Mouse (Mus musculus) kidney, embryonic 16.5 days (tissue): ENCODE data around the gene Acot4. TPM values are rescaled to one million over a fixed set of nuclear protein-coding genes. Genes with fewer than 3 reads are reported as not detected.
"Not testable (repeated sequence)": the region's sequence is repeated elsewhere in the genome, so short reads cannot be mapped to it uniquely, and the experiment has no call there.

Experiments
- ATAC-seq: fragments of 200-750 bp; cut with Nextera tagmentation; 2 replicates; pipeline ENCODE4 v1.8.0; 2017; ENCODE audit warnings: moderate TSS enrichment; ENCODE audit not compliant: low FRiP score, low TSS enrichment
- H3K27ac ChIP-seq: fragments of 300-500 bp; sonication (generic); 2 replicates; pipeline ENCODE4 v1.5.1; 2014; ENCODE audit warnings: low read length
- H3K27me3 ChIP-seq: fragments of 300-500 bp; sonication (generic); 2 replicates; pipeline ENCODE4 v1.6.1; 2014; ENCODE audit warnings: low read length, control low read depth, mixed read lengths; ENCODE audit not compliant: insufficient read depth
- H3K36me3 ChIP-seq: fragments of 300-500 bp; sonication (generic); 2 replicates; pipeline ENCODE4 v1.6.1; 2014; ENCODE audit warnings: low read length, control low read depth, mixed read lengths; ENCODE audit not compliant: insufficient read depth
- H3K4me1 ChIP-seq: fragments of 300-500 bp; sonication (generic); 2 replicates; pipeline ENCODE4 v1.6.1; 2014; ENCODE audit warnings: low read length, control low read depth, mixed read lengths; ENCODE audit not compliant: insufficient read depth
- H3K4me2 ChIP-seq: fragments of 300-500 bp; sonication (generic); replicated peaks from 2 replicates; pipeline ENCODE4 v1.6.1; 2014; ENCODE audit warnings: low read depth, low read length
- H3K4me3 ChIP-seq: fragments of 300-500 bp; sonication (generic); 2 replicates; pipeline ENCODE4 v1.5.1; 2014; ENCODE audit warnings: mild to moderate bottlenecking, low read length
- H3K9ac ChIP-seq: fragments of 300-500 bp; sonication (generic); replicated peaks from 2 replicates; pipeline ENCODE4 v1.6.1; 2014; ENCODE audit warnings: low read length
- H3K9me3 ChIP-seq: fragments of 300-500 bp; sonication (generic); 2 replicates; pipeline ENCODE4 v1.6.1; 2016; ENCODE audit warnings: low read length, control low read depth
- WGBS: fragments of 180-500 bp; shearing (Covaris S2); extraction: QIAGEN DNeasy Blood & Tissue Kit; methylation state at CpG from one replicate; pipeline ENCODE4 v1.1.7; 2014; 5-methylcytosine and 5-hydroxymethylcytosine counted together
- polyA plus RNA-seq: library from polyadenylated mRNA; unstranded; fragments of >200 nt; fragmentation: Nextera tagmentation; extraction: Ambion mirVana; gene quantifications from 2 replicates; pipeline ENCODE4 v1.2.1, GENCODE M21; 2015

Acot4 gene
- polyA plus RNA-seq, 1 experiment from 2014 or later = 11.5 TPM

GRCm38 (mm10) chr12:84028328-84028727 is 9.9 kb upstream of the Acot4 start:
- not testable (repeated sequence) for ATAC-seq

GRCm38 (mm10) chr12:84029043-84029442 is 9.1 kb upstream of the Acot4 start:
- not testable (repeated sequence) for H3K4me1 ChIP-seq

More at GRCm38 (mm10) chr12:84028328-84028727, 9.9 kb upstream of the Acot4 start:
- not testable (repeated sequence) for H3K9ac ChIP-seq, H3K27ac ChIP-seq, H3K4me2 ChIP-seq, H3K27me3 ChIP-seq, H3K9me3 ChIP-seq, H3K4me1 ChIP-seq, H3K4me3 ChIP-seq, H3K36me3 ChIP-seq
- WGBS = 74% methylated on average over 3 of the region's 3 CpGs

GRCm38 (mm10) chr12:84030659-84031332 is 7.4 kb upstream of the Acot4 start:
- Histone ChIP-seq H3K27ac (no peak overlapping the region), H3K36me3 (no peaks in the 10 kb centered on the region), H3K4me2 (no peak overlapping the region), H3K4me3 (no peak overlapping the region), H3K9ac (no peak overlapping the region), H3K9me3 (no peaks in the 10 kb centered on the region), H3K27me3 (no peaks in the 10 kb centered on the region), H3K4me1 (no peaks in the 10 kb centered on the region)
- WGBS = 66% methylated on average over 4 of the region's 4 CpGs
- ATAC-seq = peak; percentile 49; the same call in 1 of the 2 replicates

More at GRCm38 (mm10) chr12:84029043-84029442, 9.1 kb upstream of the Acot4 start:
- H3K4me2 ChIP-seq, ATAC-seq, H3K9me3 ChIP-seq, H3K27ac ChIP-seq, H3K27me3 ChIP-seq, H3K9ac ChIP-seq, H3K36me3 ChIP-seq, H3K4me3 ChIP-seq: not testable (repeated sequence)
- WGBS = 100% methylated on average over 1 of the region's 1 CpGs

- no peaks in the 10 kb centered on the region for H3K4me1 ChIP-seq
- WGBS = 87% methylated on average over 4 of the region's 4 CpGs
- no peaks in the 10 kb centered on the region for H3K36me3 ChIP-seq
- no peak overlapping the region for H3K4me2 ChIP-seq
- H3K9me3 ChIP-seq = no peaks in the 10 kb centered on the region
- no peak overlapping the region for H3K4me3 ChIP-seq
- no peak overlapping the region for H3K9ac ChIP-seq
- no peaks in the 10 kb centered on the region for H3K27me3 ChIP-seq
- H3K27ac ChIP-seq = no peak overlapping the region
- no peak for ATAC-seq
These were observed 5.3 kb upstream of the Acot4 start for GRCm38 (mm10) chr12:84032854-84033253.

GRCm38 (mm10) chr12:84033302-84033701 is 4.9 kb upstream of the Acot4 start:
- H3K9ac ChIP-seq, H3K4me3 ChIP-seq, H3K4me1 ChIP-seq, H3K27ac ChIP-seq, H3K4me2 ChIP-seq, H3K27me3 ChIP-seq, ATAC-seq, H3K9me3 ChIP-seq, H3K36me3 ChIP-seq: not testable (repeated sequence)
- WGBS = 77% methylated on average over 2 of the region's 2 CpGs

GRCm38 (mm10) chr12:84034108-84034507 is 4.1 kb upstream of the Acot4 start:
- no peak overlapping the region for H3K4me2 ChIP-seq
- no peak overlapping the region for H3K9ac ChIP-seq
- no peaks in the 10 kb centered on the region for H3K36me3 ChIP-seq
- no peak for ATAC-seq
- no peak overlapping the region for H3K4me3 ChIP-seq
- no peak overlapping the region for H3K27ac ChIP-seq
- no peaks in the 10 kb centered on the region for H3K4me1 ChIP-seq
- WGBS = 21% methylated on average over 4 of the region's 4 CpGs
- H3K9me3 ChIP-seq = no peaks in the 10 kb centered on the region
- H3K27me3 ChIP-seq = no peaks in the 10 kb centered on the region

- peak within 1 kb of the TSS; percentile 50 for H3K4me3 ChIP-seq
- H3K27ac ChIP-seq, H3K4me1 ChIP-seq, H3K36me3 ChIP-seq, H3K9me3 ChIP-seq, H3K27me3 ChIP-seq: not testable (repeated sequence)
- peak; percentile 78 for ATAC-seq
- WGBS = 1% methylated on average over 36 of the region's 39 CpGs
- H3K9ac ChIP-seq = peak within 1 kb of the TSS; percentile 70
- H3K4me2 ChIP-seq = peak within 1 kb of the TSS; percentile 75
These were observed 522 bp downstream of the Acot4 start, which contains the start of gene Gm49366 for GRCm38 (mm10) chr12:84038691-84039111. Gene Gm49366, plus strand, starts transcription at chr12:84038935.

- peak overlapping the region; percentile 72; the same call in 1 of the 2 replicates for H3K27ac ChIP-seq
- H3K36me3 ChIP-seq = 0 out of 2 replicates have a peak, but pooled peaks cover 3% of the 10 kb centered on the region
- no peak overlapping the region for H3K4me2 ChIP-seq
- H3K27me3 ChIP-seq = no peaks in the 10 kb centered on the region
- peaks cover 8% of the 10 kb centered on the region for H3K9me3 ChIP-seq
- H3K4me3 ChIP-seq = no peak overlapping the region
- WGBS = 70% methylated on average over 5 of the region's 5 CpGs
- H3K4me1 ChIP-seq = no peaks in the 10 kb centered on the region
- no peak overlapping the region for H3K9ac ChIP-seq
- ATAC-seq = peak; percentile 70
These were observed 4.1 kb downstream of the Acot4 start for GRCm38 (mm10) chr12:84042248-84042647.

- no peaks in the 10 kb centered on the region for H3K27me3 ChIP-seq
- H3K27ac ChIP-seq = no peak overlapping the region
- no peak for ATAC-seq
- H3K4me2 ChIP-seq = no peak overlapping the region
- peaks cover 13% of the 10 kb centered on the region for H3K9me3 ChIP-seq
- WGBS = 62% methylated on average over 2 of the region's 2 CpGs
- no peak overlapping the region for H3K9ac ChIP-seq
- no peak overlapping the region for H3K4me3 ChIP-seq
- 0 out of 2 replicates have a peak, but pooled peaks cover 3% of the 10 kb centered on the region for H3K36me3 ChIP-seq
- no peaks in the 10 kb centered on the region for H3K4me1 ChIP-seq
These were observed 5.9 kb downstream of the Acot4 start for GRCm38 (mm10) chr12:84044045-84044444.

GRCm38 (mm10) chr12:84046906-84047305 is 8.7 kb downstream of the Acot4 start:
- 89% methylated on average over 1 of the region's 1 CpGs for WGBS

More at GRCm38 (mm10) chr12:84046906-84047305, 8.7 kb downstream of the Acot4 start:
- Histone ChIP-seq H3K36me3 (no peaks in the 10 kb centered on the region), H3K4me3 (no peak overlapping the region), H3K4me2 (no peak overlapping the region), H3K9ac (no peak overlapping the region), H3K4me1 (no peaks in the 10 kb centered on the region), H3K27me3 (no peaks in the 10 kb centered on the region; the same call in 1 of the 2 replicates), H3K27ac (no peak overlapping the region), H3K9me3 (peaks cover 5% of the 10 kb centered on the region; the same call in 1 of the 2 replicates)
- ATAC-seq = no peak
